Mouse (Mus musculus) megakaryocyte, embryonic 14.5 days (primary cell): ENCODE measurements around the gene Pgm5. TPM values are rescaled to one million over a fixed set of nuclear protein-coding genes. Genes with fewer than 3 reads are reported as not detected.

Experiments used
- H3K27me3 ChIP-seq: replicated peaks from 2 replicates; pipeline ENCODE3; 2012; ENCODE audit warnings: inconsistent platforms
- H3K36me3 ChIP-seq: replicated peaks from 2 replicates; pipeline ENCODE3; 2012; ENCODE audit warnings: low read length, inconsistent platforms, mixed read lengths
- H3K4me1 ChIP-seq: 2 replicates; pipeline ENCODE4 v1.6.1; 2012; ENCODE audit warnings: inconsistent platforms
- H3K4me3 ChIP-seq: replicated peaks from 2 replicates; pipeline ENCODE3; 2012; ENCODE audit warnings: moderate library complexity, mild to moderate bottlenecking, inconsistent platforms
- H3K9me3 ChIP-seq: 2 replicates; pipeline ENCODE4 v1.6.1; 2012; ENCODE audit warnings: inconsistent platforms
- FLI1 ChIP-seq: IDR thresholded peaks from 2 replicates; pipeline ENCODE4 v1.6.1; 2012; ENCODE audit warnings: low read length, inconsistent platforms, mixed read lengths
- GATA1 ChIP-seq: IDR thresholded peaks from 3 replicates; pipeline ENCODE4 v1.6.1; 2012; ENCODE audit warnings: mixed read lengths, low read length, inconsistent platforms, borderline replicate concordance
- polyA plus RNA-seq: library from polyadenylated mRNA; stranded (reverse); fragments of >175 nt; gene quantifications from 2 replicates; pipeline ENCODE4 v1.2.3, GENCODE M21; 2012; ENCODE audit warnings: low replicate concordance; ENCODE audit not compliant: insufficient read depth

Gene Pgm5
- polyA plus RNA-seq, 1 experiment: not detected

GRCm38 (mm10) chr19:24699910-24700309 is 161.7 kb downstream of the Pgm5 start:
- no peak overlapping the region for H3K4me3 ChIP-seq
- H3K27me3 ChIP-seq: peaks cover 8% of the 10 kb centered on the region
- TF ChIP-seq FLI1: no peak
- TF ChIP-seq GATA1: no peak

GRCm38 (mm10) chr19:24699196-24699595 is 162.5 kb downstream of the Pgm5 start:
- TF ChIP-seq GATA1 (no peak), FLI1 (no peak)
- no peaks in the 10 kb centered on the region; the same call in 1 of the 2 replicates for H3K4me1 ChIP-seq
- no peaks in the 10 kb centered on the region for H3K9me3 ChIP-seq
- H3K27me3 ChIP-seq: peaks cover 6% of the 10 kb centered on the region
- H3K36me3 ChIP-seq: no peaks in the 10 kb centered on the region
- H3K4me3 ChIP-seq: no peak overlapping the region

More at GRCm38 (mm10) chr19:24699910-24700309, 161.7 kb downstream of the Pgm5 start:
- Histone ChIP-seq H3K36me3 (no peaks in the 10 kb centered on the region), H3K9me3 (no peaks in the 10 kb centered on the region), H3K4me1 (no peaks in the 10 kb centered on the region; the same call in 1 of the 2 replicates)

GRCm38 (mm10) chr19:24698651-24699050 is 163.0 kb downstream of the Pgm5 start:
- H3K27me3 ChIP-seq: peaks cover 6% of the 10 kb centered on the region
- no peaks in the 10 kb centered on the region; the same call in 1 of the 2 replicates for H3K4me1 ChIP-seq
- TF ChIP-seq GATA1: no peak
- no peak for TF ChIP-seq FLI1
- no peak overlapping the region for H3K4me3 ChIP-seq
- no peaks in the 10 kb centered on the region for H3K36me3 ChIP-seq
- no peaks in the 10 kb centered on the region for H3K9me3 ChIP-seq

- no peaks in the 10 kb centered on the region; the same call in 1 of the 2 replicates for H3K4me1 ChIP-seq
- TF ChIP-seq FLI1: no peak
- no peak for TF ChIP-seq GATA1
- no peak overlapping the region for H3K4me3 ChIP-seq
- peaks cover 6% of the 10 kb centered on the region for H3K27me3 ChIP-seq
- H3K36me3 ChIP-seq: no peaks in the 10 kb centered on the region
- H3K9me3 ChIP-seq: no peaks in the 10 kb centered on the region
Measured at GRCm38 (mm10) chr19:24697946-24698345, 163.7 kb downstream of the Pgm5 start.

- Histone ChIP-seq H3K4me1 (peaks cover 4% of the 10 kb centered on the region; the same call in 1 of the 2 replicates), H3K4me3 (no peak overlapping the region), H3K36me3 (no peaks in the 10 kb centered on the region), H3K9me3 (no peaks in the 10 kb centered on the region), H3K27me3 (no peaks in the 10 kb centered on the region)
- TF ChIP-seq GATA1 (no peak), FLI1 (no peak)
Measured at GRCm38 (mm10) chr19:24692691-24693090, 169.0 kb downstream of the Pgm5 start.

GRCm38 (mm10) chr19:24689531-24689930 is 172.1 kb downstream of the Pgm5 start:
- Histone ChIP-seq H3K9me3 (no peaks in the 10 kb centered on the region), H3K36me3 (no peaks in the 10 kb centered on the region), H3K4me3 (no peak overlapping the region), H3K27me3 (no peaks in the 10 kb centered on the region), H3K4me1 (peaks cover 4% of the 10 kb centered on the region; the same call in 1 of the 2 replicates)
- TF ChIP-seq GATA1: no peak
- TF ChIP-seq FLI1: no peak

- H3K27me3 ChIP-seq: no peaks in the 10 kb centered on the region
- peaks cover 4% of the 10 kb centered on the region; the same call in 1 of the 2 replicates for H3K4me1 ChIP-seq
- H3K9me3 ChIP-seq: no peaks in the 10 kb centered on the region
- TF ChIP-seq FLI1 (no peak), GATA1 (no peak)
- H3K4me3 ChIP-seq: no peak overlapping the region
- H3K36me3 ChIP-seq: no peaks in the 10 kb centered on the region
Measured at GRCm38 (mm10) chr19:24688327-24688726, 173.3 kb downstream of the Pgm5 start.

GRCm38 (mm10) chr19:24686411-24686810 is 175.2 kb downstream of the Pgm5 start:
- H3K36me3 ChIP-seq: no peaks in the 10 kb centered on the region
- peaks cover 4% of the 10 kb centered on the region; the same call in 1 of the 2 replicates for H3K4me1 ChIP-seq
- no peak overlapping the region for H3K4me3 ChIP-seq
- no peaks in the 10 kb centered on the region for H3K9me3 ChIP-seq
- H3K27me3 ChIP-seq: no peaks in the 10 kb centered on the region
- TF ChIP-seq GATA1 (no peak), FLI1 (no peak)

- Histone ChIP-seq H3K4me1 (no peaks in the 10 kb centered on the region), H3K27me3 (peaks cover 4% of the 10 kb centered on the region), H3K9me3 (no peaks in the 10 kb centered on the region), H3K4me3 (no peak overlapping the region), H3K36me3 (no peaks in the 10 kb centered on the region)
- TF ChIP-seq FLI1 (no peak), GATA1 (no peak)
Measured at GRCm38 (mm10) chr19:24683016-24683720, 178.5 kb downstream of the Pgm5 start.

- Histone ChIP-seq H3K4me3 (no peak overlapping the region), H3K9me3 (no peaks in the 10 kb centered on the region), H3K4me1 (peaks cover 4% of the 10 kb centered on the region), H3K27me3 (peaks cover 10% of the 10 kb centered on the region), H3K36me3 (no peaks in the 10 kb centered on the region)
- TF ChIP-seq FLI1 (no peak), GATA1 (no peak)
Measured at GRCm38 (mm10) chr19:24677242-24677984, 184.2 kb downstream of the Pgm5 start.
